Mouse (Mus musculus) adrenal gland, postnatal 4 days (tissue): ENCODE results near the gene Fbxl15. TPM values are rescaled to one million over a fixed set of nuclear protein-coding genes. Genes with fewer than 3 reads are reported as not detected.

Source experiments
- microRNA-seq: library from miRNA; unstranded; fragments of <30 nt; microRNA quantifications from one replicate; pipeline ENCODE4 v1.2.0, GENCODE M21; 2021
- total RNA-seq, 2 experiments: library from RNA; stranded (reverse); gene quantifications; 2 replicates each; pipeline ENCODE4 v1.2.3; 2021

Fbxl15 gene
- total RNA-seq, 2 experiments from 2014 or later: 9.6 to 10.4 TPM

Small RNA genes within 50 kb of the gene (microRNA-seq; reads per million reads assigned to microRNA genes)
- 0.79 reads per million for gene Mir146b

Other genes starting within 250 kb of the Fbxl15 start
- under 1 TPM; 0.31 to 0.93 TPM for gene Elovl3, start 196.3 kb upstream of the Fbxl15 start, total RNA-seq
- gene Pitx3, start 179.9 kb upstream of the Fbxl15 start, total RNA-seq: 1 to 10 TPM in 1 of 2 experiments, under 1 TPM in 1; 0.56 to 2.0 TPM
- gene Gbf1, start 175.7 kb upstream of the Fbxl15 start, total RNA-seq: 10 to 100 TPM; 64.2 to 77.1 TPM
- 10 to 100 TPM; 22.0 to 24.3 TPM for gene Nfkb2, start 23.9 kb upstream of the Fbxl15 start, total RNA-seq
- 10 to 100 TPM; 19.0 to 22.6 TPM for gene Psd, start 1.0 kb upstream of the Fbxl15 start, total RNA-seq
- 100 to 1,000 TPM; 106 to 112 TPM for gene Cuedc2, start 10.5 kb downstream of the Fbxl15 start, total RNA-seq
- gene Mfsd13a, start 12.9 kb downstream of the Fbxl15 start, total RNA-seq: 1 to 10 TPM; 4.8 to 5.7 TPM
- 1 to 10 TPM in 1 of 2 experiments, under 1 TPM in 1; 0.73 to 1.6 TPM for gene 2310034G01Rik, start 22.1 kb downstream of the Fbxl15 start, total RNA-seq
- 100 to 1,000 TPM in 1 of 2 experiments, 10 to 100 TPM in 1; 95.3 to 110 TPM for gene Actr1a, start 67.6 kb downstream of the Fbxl15 start, total RNA-seq
- 10 to 100 TPM; 30.5 to 34.6 TPM for gene Sufu, start 68.7 kb downstream of the Fbxl15 start, total RNA-seq
- 10 to 100 TPM; 60.5 to 70.3 TPM for gene Trim8, start 173.5 kb downstream of the Fbxl15 start, total RNA-seq
- 10 to 100 TPM; 47.2 to 54.9 TPM for gene Arl3, start 245.0 kb downstream of the Fbxl15 start, total RNA-seq
- 10 to 100 TPM; 13.1 to 18.4 TPM for gene Sfxn2, start 245.2 kb downstream of the Fbxl15 start, total RNA-seq